Mouse (Mus musculus): ENCODE data around the gene Parpbp. TPM values are rescaled to one million over a fixed set of nuclear protein-coding genes. Genes with fewer than 3 reads are reported as not detected.

The Parpbp gene
- polyA plus RNA-seq, 1 experiment from 2014 or later: 13.5 TPM

- no peak for ATAC-seq (ENCODE audit: low FRiP score, low TSS enrichment)
- Histone ChIP-seq H3K4me2 (replicated peaks; ENCODE audit: low read depth, low read length) (no peak overlapping the region), H3K4me1 (ENCODE audit: insufficient read depth, low read length) (no peaks in the 10 kb centered on the region), H3K9ac (replicated peaks; ENCODE audit: low read length) (no peak overlapping the region), H3K27me3 (ENCODE audit: insufficient read depth, low read length) (no peaks in the 10 kb centered on the region), H3K36me3 (ENCODE audit: insufficient read depth, low read length) (peaks cover 5% of the 10 kb centered on the region; the same call in 1 of the 2 replicates), H3K4me3 (ENCODE audit: low read length) (no peak overlapping the region), H3K27ac (ENCODE audit: low read length) (no peak overlapping the region), H3K9me3 (ENCODE audit: low read length) (no peaks in the 10 kb centered on the region)
- WGBS: 90% methylated on average over 2 of the region's 2 CpGs
Measured at GRCm38 (mm10) chr10:88113290-88113689, 33.5 kb downstream of the Parpbp start.

GRCm38 (mm10) chr10:88106169-88106568 is 40.6 kb downstream of the Parpbp start:
- Histone ChIP-seq H3K4me2 (replicated peaks; ENCODE audit: low read depth, low read length) (no peak overlapping the region), H3K27me3 (ENCODE audit: insufficient read depth, low read length) (no peaks in the 10 kb centered on the region), H3K9ac (replicated peaks; ENCODE audit: low read length) (no peak overlapping the region), H3K4me1 (ENCODE audit: insufficient read depth, low read length) (no peaks in the 10 kb centered on the region), H3K27ac (ENCODE audit: low read length) (no peak overlapping the region), H3K36me3 (ENCODE audit: insufficient read depth, low read length) (no peaks in the 10 kb centered on the region), H3K4me3 (ENCODE audit: low read length) (no peak overlapping the region), H3K9me3 (ENCODE audit: low read length) (no peaks in the 10 kb centered on the region)
- no peak for ATAC-seq (ENCODE audit: low FRiP score, low TSS enrichment)
- WGBS: 81% methylated on average over 2 of the region's 2 CpGs

- Histone ChIP-seq H3K4me2 (replicated peaks; ENCODE audit: low read depth, low read length) (no peak within 1 kb of the TSS), H3K9ac (replicated peaks; ENCODE audit: low read length) (no peak within 1 kb of the TSS), H3K36me3 (ENCODE audit: insufficient read depth, low read length) (peaks cover 9% of the 10 kb centered on the region; the same call in 1 of the 2 replicates), H3K27me3 (ENCODE audit: insufficient read depth, low read length) (no peaks in the 10 kb centered on the region), H3K9me3 (ENCODE audit: low read length) (0 out of 2 replicates have a peak, but pooled peaks cover 2% of the 10 kb centered on the region), H3K4me3 (ENCODE audit: low read length) (no peak within 1 kb of the TSS), H3K4me1 (ENCODE audit: insufficient read depth, low read length) (no peaks in the 10 kb centered on the region), H3K27ac (ENCODE audit: low read length) (no peak within 1 kb of the TSS)
- 84% methylated on average over 5 of the region's 5 CpGs for WGBS
- ATAC-seq (ENCODE audit: low FRiP score, low TSS enrichment): no peak
Measured at GRCm38 (mm10) chr10:88090772-88091171, 56.0 kb downstream of the Parpbp start, which contains the start of gene Pmch. Pmch (plus strand) TSS chr10:88091072.

- ATAC-seq (ENCODE audit: low FRiP score, low TSS enrichment): no peak
- H3K4me3 ChIP-seq (ENCODE audit: low read length): no peak overlapping the region
- WGBS: 74% methylated on average over 3 of the region's 3 CpGs
- H3K27me3 ChIP-seq (ENCODE audit: insufficient read depth, low read length): no peaks in the 10 kb centered on the region
- no peaks in the 10 kb centered on the region for H3K36me3 ChIP-seq (ENCODE audit: insufficient read depth, low read length)
- H3K9ac ChIP-seq (replicated peaks; ENCODE audit: low read length): no peak overlapping the region
- no peak overlapping the region for H3K4me2 ChIP-seq (replicated peaks; ENCODE audit: low read depth, low read length)
- no peak overlapping the region for H3K27ac ChIP-seq (ENCODE audit: low read length)
- H3K4me1 ChIP-seq (ENCODE audit: insufficient read depth, low read length): no peaks in the 10 kb centered on the region
- H3K9me3 ChIP-seq (ENCODE audit: low read length): no peaks in the 10 kb centered on the region
Measured at GRCm38 (mm10) chr10:88067377-88067776, 79.4 kb downstream of the Parpbp start.

GRCm38 (mm10) chr10:88064872-88065271 is 81.9 kb downstream of the Parpbp start:
- no peak overlapping the region for H3K4me3 ChIP-seq (ENCODE audit: low read length)
- H3K36me3 ChIP-seq (ENCODE audit: insufficient read depth, low read length): no peaks in the 10 kb centered on the region
- no peak overlapping the region for H3K27ac ChIP-seq (ENCODE audit: low read length)
- 51% methylated on average over 2 of the region's 2 CpGs for WGBS
- H3K9me3 ChIP-seq (ENCODE audit: low read length): no peaks in the 10 kb centered on the region
- H3K4me2 ChIP-seq (replicated peaks; ENCODE audit: low read depth, low read length): no peak overlapping the region
- no peak for ATAC-seq (ENCODE audit: low FRiP score, low TSS enrichment)
- no peak overlapping the region for H3K9ac ChIP-seq (replicated peaks; ENCODE audit: low read length)
- no peaks in the 10 kb centered on the region for H3K27me3 ChIP-seq (ENCODE audit: insufficient read depth, low read length)
- no peaks in the 10 kb centered on the region for H3K4me1 ChIP-seq (ENCODE audit: insufficient read depth, low read length)

- Histone ChIP-seq H3K27me3 (ENCODE audit: insufficient read depth, low read length) (no peaks in the 10 kb centered on the region), H3K27ac (ENCODE audit: low read length) (no peak overlapping the region), H3K36me3 (ENCODE audit: insufficient read depth, low read length) (no peaks in the 10 kb centered on the region), H3K4me3 (ENCODE audit: low read length) (no peak overlapping the region), H3K4me2 (replicated peaks; ENCODE audit: low read depth, low read length) (no peak overlapping the region), H3K9ac (replicated peaks; ENCODE audit: low read length) (no peak overlapping the region), H3K4me1 (ENCODE audit: insufficient read depth, low read length) (no peaks in the 10 kb centered on the region), H3K9me3 (ENCODE audit: low read length) (no peaks in the 10 kb centered on the region)
- no peak for ATAC-seq (ENCODE audit: low FRiP score, low TSS enrichment)
- WGBS: 80% methylated on average over 4 of the region's 4 CpGs
Measured at GRCm38 (mm10) chr10:88063436-88063835, 83.3 kb downstream of the Parpbp start.

- no peak for ATAC-seq (ENCODE audit: low FRiP score, low TSS enrichment)
- Histone ChIP-seq H3K4me2 (replicated peaks; ENCODE audit: low read depth, low read length) (no peak overlapping the region), H3K4me1 (ENCODE audit: insufficient read depth, low read length) (no peaks in the 10 kb centered on the region), H3K9ac (replicated peaks; ENCODE audit: low read length) (no peak overlapping the region), H3K36me3 (ENCODE audit: insufficient read depth, low read length) (no peaks in the 10 kb centered on the region), H3K9me3 (ENCODE audit: low read length) (no peaks in the 10 kb centered on the region), H3K27me3 (ENCODE audit: insufficient read depth, low read length) (no peaks in the 10 kb centered on the region), H3K4me3 (ENCODE audit: low read length) (no peak overlapping the region), H3K27ac (ENCODE audit: low read length) (no peak overlapping the region)
- WGBS: 77% methylated on average over 14 of the region's 14 CpGs
Measured at GRCm38 (mm10) chr10:88056950-88057649, 89.6 kb downstream of the Parpbp start.

- Histone ChIP-seq H3K27ac (ENCODE audit: low read length) (no peak overlapping the region), H3K4me1 (ENCODE audit: insufficient read depth, low read length) (no peaks in the 10 kb centered on the region), H3K4me3 (ENCODE audit: low read length) (no peak overlapping the region), H3K27me3 (ENCODE audit: insufficient read depth, low read length) (no peaks in the 10 kb centered on the region), H3K4me2 (replicated peaks; ENCODE audit: low read depth, low read length) (no peak overlapping the region), H3K9ac (replicated peaks; ENCODE audit: low read length) (no peak overlapping the region), H3K36me3 (ENCODE audit: insufficient read depth, low read length) (no peaks in the 10 kb centered on the region), H3K9me3 (ENCODE audit: low read length) (no peaks in the 10 kb centered on the region)
- ATAC-seq (ENCODE audit: low FRiP score, low TSS enrichment): no peak
- WGBS: 77% methylated on average over 14 of the region's 14 CpGs
Measured at GRCm38 (mm10) chr10:88054233-88054985, 92.3 kb downstream of the Parpbp start.

- no peaks in the 10 kb centered on the region for H3K36me3 ChIP-seq (ENCODE audit: insufficient read depth, low read length)
- no peaks in the 10 kb centered on the region for H3K27me3 ChIP-seq (ENCODE audit: insufficient read depth, low read length)
- H3K4me1 ChIP-seq (ENCODE audit: insufficient read depth, low read length): no peaks in the 10 kb centered on the region
- H3K4me2 ChIP-seq (replicated peaks; ENCODE audit: low read depth, low read length): no peak overlapping the region
- no peak overlapping the region for H3K27ac ChIP-seq (ENCODE audit: low read length)
- no peak overlapping the region for H3K4me3 ChIP-seq (ENCODE audit: low read length)
- 50% methylated on average over 11 of the region's 11 CpGs for whole genome bisulfite sequencing
- H3K9me3 ChIP-seq (ENCODE audit: low read length): no peaks in the 10 kb centered on the region
- no peak overlapping the region for H3K9ac ChIP-seq (replicated peaks; ENCODE audit: low read length)
- no peak for ATAC-seq (ENCODE audit: low FRiP score, low TSS enrichment)
Measured at GRCm38 (mm10) chr10:88046098-88046771, 100.5 kb downstream of the Parpbp start.

Measured in kidney, embryonic 16.5 days (tissue).